Mouse (Mus musculus): ENCODE results near the gene Gm28374. TPM values are rescaled to one million over a fixed set of nuclear protein-coding genes. Genes with fewer than 3 reads are reported as not detected.

Gm28374 gene
- not detected for polyA plus RNA-seq (2014; fragmentation: Illumina TruSeq; extraction: RNeasy Lipid Tissue Mini Kit (QIAGEN cat#74804); ENCODE audit: low read depth, low replicate concordance)

GRCm38 (mm10) chr19:6082156-6082555 lies at the start of gene Gm28374:
Gene Gm28374 (minus strand): TSS chr19:6082256.

GRCm38 (mm10) chr19:6127760-6128341 lies 45.8 kb upstream of the Gm28374 start, which contains the start of gene Snx15:
Gene Snx15 (minus strand): TSS chr19:6128304.

DNA sequence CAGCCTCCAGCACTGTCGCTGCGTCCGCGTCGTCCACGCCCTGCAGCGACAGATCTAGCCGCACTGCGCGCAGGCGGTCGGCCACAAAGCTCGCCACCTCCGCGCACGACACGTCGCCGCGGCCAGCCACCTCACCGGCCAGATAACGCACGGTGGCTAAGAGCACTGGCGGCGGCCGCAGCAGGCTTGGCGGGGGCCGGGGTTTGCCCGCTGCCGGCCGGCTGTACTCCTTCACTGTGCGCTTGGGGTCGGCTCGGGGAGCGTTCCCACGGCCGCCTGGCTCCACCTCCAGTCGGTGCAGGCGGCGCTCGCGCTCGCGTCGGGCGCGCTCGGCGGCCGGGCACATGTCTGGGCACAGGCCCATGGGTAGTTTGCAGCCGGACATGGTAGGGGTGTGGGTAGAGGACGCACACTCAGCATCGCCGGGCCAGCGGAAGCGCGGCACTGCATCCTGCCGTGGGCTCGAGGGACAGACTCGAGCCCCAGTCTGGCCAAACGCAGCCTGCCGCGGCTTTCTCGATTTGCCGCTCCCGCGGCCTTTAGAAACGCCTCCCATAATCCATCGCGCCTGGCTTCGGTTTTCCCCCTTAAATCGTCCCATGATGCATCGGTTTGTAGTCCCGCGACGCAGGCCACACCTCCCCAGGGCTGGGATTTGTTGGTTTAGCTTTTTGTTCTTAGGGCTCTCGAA lies 36.1 kb upstream of the Gm28374 start, which contains the start of gene Sac3d1:
Gene Sac3d1 (minus strand): TSS at position 665 of the 691 bp plus-strand sequence.

GRCm38 (mm10) chr19:6105586-6105985 lies 23.5 kb upstream of the Gm28374 start, which contains the start of gene Naaladl1:
Gene Naaladl1 (plus strand): TSS chr19:6105782.

GRCm38 (mm10) chr19:6094119-6094518 lies 12.1 kb upstream of the Gm28374 start, which contains the start of gene AC131692.1:
Gene AC131692.1 (plus strand): TSS chr19:6094419.

GRCm38 (mm10) chr19:6084478-6085248 lies 2.6 kb upstream of the Gm28374 start, which contains the start of the genes Zfpl1 and Cdca5:
Gene Zfpl1 (minus strand): TSS chr19:6084956.
Gene Cdca5 (plus strand): TSS chr19:6084983.

DNA sequence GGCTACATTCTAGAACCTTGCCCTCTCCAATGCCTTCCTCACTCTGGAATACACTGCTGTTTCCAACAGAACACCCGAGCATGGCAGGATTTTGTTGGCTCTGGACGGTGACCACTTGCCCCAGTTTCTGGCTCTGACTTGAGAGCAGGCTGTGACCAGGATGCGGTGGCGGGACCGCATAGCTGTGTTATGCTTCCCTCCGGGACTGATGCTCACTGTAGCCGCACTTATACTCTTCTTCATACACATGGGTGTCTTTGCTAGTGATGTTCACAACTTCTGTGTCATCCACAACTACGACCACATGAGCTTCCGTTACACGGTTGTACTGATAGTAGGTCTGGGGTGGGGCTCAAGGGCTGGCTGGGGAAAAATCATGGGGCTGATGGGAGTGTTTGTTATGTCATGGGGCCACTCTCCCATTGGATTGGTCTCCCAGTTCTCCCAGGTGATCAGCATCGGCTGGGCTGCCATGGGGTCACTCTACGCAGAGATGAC lies 2.0 kb downstream of the Gm28374 start, which contains the start of gene Tmem262:
Gene Tmem262 (plus strand): TSS at position 51 of the 498 bp plus-strand sequence.

GRCm38 (mm10) chr19:6076564-6077393 lies 5.3 kb downstream of the Gm28374 start, which contains the start of gene Vps51:
Gene Vps51 (minus strand): TSS chr19:6077231.

GRCm38 (mm10) chr19:6067724-6068415 lies 14.2 kb downstream of the Gm28374 start, which contains the start of gene Tm7sf2:
Gene Tm7sf2 (minus strand): TSS chr19:6068373.

DNA sequence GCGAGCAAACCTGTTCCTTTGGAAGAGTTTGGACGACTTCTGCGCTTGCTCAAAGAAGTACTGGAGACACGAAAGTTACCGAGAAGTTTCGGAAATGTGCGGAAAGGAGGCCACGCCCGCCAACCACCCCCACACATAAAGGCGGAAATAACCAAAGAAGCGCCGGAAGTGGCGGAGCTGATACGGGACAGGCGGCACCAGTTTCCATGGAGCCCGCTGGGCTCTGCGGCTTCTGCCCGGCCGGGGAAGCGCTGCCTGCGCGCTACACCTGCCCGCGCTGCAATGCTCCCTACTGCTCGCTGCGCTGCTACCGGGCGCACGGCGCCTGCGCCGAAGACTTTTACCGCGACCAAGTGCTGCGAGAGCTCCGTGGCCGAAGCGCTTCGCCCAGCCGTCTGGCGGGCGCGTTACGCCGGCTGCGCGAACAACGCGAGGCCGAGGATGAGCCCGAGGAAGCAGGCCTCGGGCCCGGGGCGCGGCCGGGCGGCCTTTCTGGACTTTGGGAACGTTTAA lies 21.0 kb downstream of the Gm28374 start, which contains the start of gene Znhit2:
Gene Znhit2 (plus strand): TSS at position 172 of the 513 bp plus-strand sequence.

DNA sequence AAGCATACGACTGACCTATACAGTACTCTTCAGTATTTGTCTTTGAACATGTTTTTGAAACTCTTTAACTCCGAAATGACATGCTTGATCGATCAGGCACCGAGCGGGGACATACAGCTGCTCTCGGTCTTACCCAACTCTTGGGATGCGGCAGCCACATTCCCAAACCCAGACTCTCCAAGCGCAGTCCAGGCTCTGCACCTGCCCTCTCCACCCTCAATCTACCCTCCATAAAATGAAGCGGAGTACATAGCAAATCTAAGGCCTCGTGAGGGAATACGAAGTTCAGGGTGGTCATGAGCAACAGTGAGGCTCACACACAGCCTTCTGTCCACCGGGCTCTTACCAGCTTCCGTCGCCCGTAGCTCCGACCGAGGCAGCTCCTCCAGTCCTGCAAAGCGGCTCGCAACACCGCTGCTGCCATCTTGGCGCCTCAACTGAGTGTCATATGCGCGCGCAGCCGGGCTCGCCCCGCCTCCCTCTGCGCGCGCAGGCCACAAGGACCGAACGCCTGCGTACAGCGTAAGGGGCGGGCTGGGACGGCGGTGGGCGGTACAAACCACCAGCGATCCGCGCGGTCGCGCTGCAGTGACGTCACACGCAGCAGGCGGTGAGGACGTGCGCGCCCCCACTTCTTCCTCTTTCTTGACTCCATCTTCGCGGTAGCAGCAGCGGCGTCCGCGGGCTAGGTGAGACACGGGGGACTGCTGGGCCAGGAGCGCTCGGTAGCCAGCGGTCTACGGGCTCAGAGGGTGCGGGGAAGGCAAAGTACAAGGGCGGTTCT lies 24.6 kb downstream of the Gm28374 start, which contains the start of the genes Mrpl49 and Fau:
Gene Mrpl49 (minus strand): TSS at position 473 of the 784 bp plus-strand sequence.
Gene Fau (plus strand): TSS at position 532 of the 784 bp plus-strand sequence.

DNA sequence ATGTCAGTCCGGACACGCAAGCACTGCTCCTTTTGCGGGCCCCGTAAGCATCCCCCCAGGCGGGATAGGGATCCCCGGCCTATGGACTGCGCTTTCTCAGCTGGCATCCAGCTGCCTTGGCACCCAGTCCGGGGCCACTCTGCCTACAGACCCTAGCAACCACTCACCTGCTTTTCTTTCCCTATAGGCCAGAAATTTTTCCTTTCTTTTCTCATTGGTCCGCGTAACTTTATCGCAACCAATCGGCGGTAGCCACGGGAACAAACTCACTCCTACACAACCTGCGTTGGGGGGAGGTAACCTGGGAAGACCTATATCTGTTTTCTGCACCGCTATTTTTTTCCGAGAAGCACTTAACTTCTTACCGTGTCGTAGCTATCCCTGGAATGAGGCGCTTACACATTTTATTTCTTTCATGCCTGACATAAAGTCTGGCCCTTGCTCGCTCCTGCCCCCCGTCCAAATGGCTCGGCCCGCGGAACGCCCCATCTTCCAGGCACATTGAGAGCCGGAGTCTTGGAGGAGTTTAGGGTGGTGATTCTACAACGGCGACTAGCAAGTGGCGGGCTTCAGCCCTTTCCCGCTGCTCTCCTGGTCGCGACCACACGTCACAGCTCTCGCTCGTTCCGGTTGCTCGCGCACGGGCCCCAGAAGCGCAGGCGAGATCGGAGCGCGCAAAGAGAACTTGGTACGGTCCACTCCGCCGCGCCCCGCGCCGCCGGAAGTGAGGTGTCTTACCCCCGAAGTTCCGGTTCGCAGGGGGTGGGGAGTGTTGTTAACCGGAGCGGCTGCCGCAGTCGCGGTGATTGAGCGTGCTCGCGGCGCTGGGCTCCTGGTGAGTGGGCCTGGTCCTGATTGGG lies 35.5 kb downstream of the Gm28374 start, which contains the start of gene Syvn1:
Gene Syvn1 (plus strand): TSS at position 283 of the 860 bp plus-strand sequence.

Other genes starting within 250 kb of the Gm28374 start
- gene Frmd8, start 207.0 kb downstream of the Gm28374 start, polyA plus RNA-seq (2014; fragmentation: Illumina TruSeq; extraction: RNeasy Lipid Tissue Mini Kit (QIAGEN cat#74804); ENCODE audit: low read depth, low replicate concordance) = 3.8 TPM
- gene Slc25a45, start 204.4 kb downstream of the Gm28374 start, polyA plus RNA-seq (2014; fragmentation: Illumina TruSeq; extraction: RNeasy Lipid Tissue Mini Kit (QIAGEN cat#74804); ENCODE audit: low read depth, low replicate concordance) = 2.8 TPM
- 0.38 TPM for gene Tigd3, start 188.1 kb downstream of the Gm28374 start, polyA plus RNA-seq (2014; fragmentation: Illumina TruSeq; extraction: RNeasy Lipid Tissue Mini Kit (QIAGEN cat#74804); ENCODE audit: low read depth, low replicate concordance)
- gene Dpf2, start 169.2 kb downstream of the Gm28374 start, polyA plus RNA-seq (2014; fragmentation: Illumina TruSeq; extraction: RNeasy Lipid Tissue Mini Kit (QIAGEN cat#74804); ENCODE audit: low read depth, low replicate concordance) = 9.0 TPM
- gene Cdc42ep2, start 157.4 kb downstream of the Gm28374 start, polyA plus RNA-seq (2014; fragmentation: Illumina TruSeq; extraction: RNeasy Lipid Tissue Mini Kit (QIAGEN cat#74804); ENCODE audit: low read depth, low replicate concordance) = 0.11 TPM
- 7.6 TPM for gene Pola2, start 118.1 kb downstream of the Gm28374 start, polyA plus RNA-seq (2014; fragmentation: Illumina TruSeq; extraction: RNeasy Lipid Tissue Mini Kit (QIAGEN cat#74804); ENCODE audit: low read depth, low replicate concordance)
- gene Slc22a20, start 96.1 kb downstream of the Gm28374 start, polyA plus RNA-seq (2014; fragmentation: Illumina TruSeq; extraction: RNeasy Lipid Tissue Mini Kit (QIAGEN cat#74804); ENCODE audit: low read depth, low replicate concordance) = not detected
- 0.24 TPM for gene Capn1, start 66.4 kb downstream of the Gm28374 start, polyA plus RNA-seq (2014; fragmentation: Illumina TruSeq; extraction: RNeasy Lipid Tissue Mini Kit (QIAGEN cat#74804); ENCODE audit: low read depth, low replicate concordance)
- 1.3 TPM for gene Syvn1, start 35.7 kb downstream of the Gm28374 start, polyA plus RNA-seq (2014; fragmentation: Illumina TruSeq; extraction: RNeasy Lipid Tissue Mini Kit (QIAGEN cat#74804); ENCODE audit: low read depth, low replicate concordance)
- 9.4 TPM for gene Mrpl49, start 24.5 kb downstream of the Gm28374 start, polyA plus RNA-seq (2014; fragmentation: Illumina TruSeq; extraction: RNeasy Lipid Tissue Mini Kit (QIAGEN cat#74804); ENCODE audit: low read depth, low replicate concordance)
- 25.7 TPM for gene Fau, start 24.4 kb downstream of the Gm28374 start, polyA plus RNA-seq (2014; fragmentation: Illumina TruSeq; extraction: RNeasy Lipid Tissue Mini Kit (QIAGEN cat#74804); ENCODE audit: low read depth, low replicate concordance)
- gene Znhit2, start 21.1 kb downstream of the Gm28374 start, polyA plus RNA-seq (2014; fragmentation: Illumina TruSeq; extraction: RNeasy Lipid Tissue Mini Kit (QIAGEN cat#74804); ENCODE audit: low read depth, low replicate concordance) = 0.66 TPM
- gene Tm7sf2, start 13.9 kb downstream of the Gm28374 start, polyA plus RNA-seq (2014; fragmentation: Illumina TruSeq; extraction: RNeasy Lipid Tissue Mini Kit (QIAGEN cat#74804); ENCODE audit: low read depth, low replicate concordance) = 1.6 TPM
- gene Vps51, start 5.0 kb downstream of the Gm28374 start, polyA plus RNA-seq (2014; fragmentation: Illumina TruSeq; extraction: RNeasy Lipid Tissue Mini Kit (QIAGEN cat#74804); ENCODE audit: low read depth, low replicate concordance) = 8.3 TPM
- 14.1 TPM for gene Tmem262, start 2.2 kb downstream of the Gm28374 start, polyA plus RNA-seq (2014; fragmentation: Illumina TruSeq; extraction: RNeasy Lipid Tissue Mini Kit (QIAGEN cat#74804); ENCODE audit: low read depth, low replicate concordance)
- gene Zfpl1, start 2.7 kb upstream of the Gm28374 start, polyA plus RNA-seq (2014; fragmentation: Illumina TruSeq; extraction: RNeasy Lipid Tissue Mini Kit (QIAGEN cat#74804); ENCODE audit: low read depth, low replicate concordance) = 1.3 TPM
- 10.9 TPM for gene Cdca5, start 2.7 kb upstream of the Gm28374 start, polyA plus RNA-seq (2014; fragmentation: Illumina TruSeq; extraction: RNeasy Lipid Tissue Mini Kit (QIAGEN cat#74804); ENCODE audit: low read depth, low replicate concordance)
- 56.3 TPM for gene AC131692.1, start 12.2 kb upstream of the Gm28374 start, polyA plus RNA-seq (2014; fragmentation: Illumina TruSeq; extraction: RNeasy Lipid Tissue Mini Kit (QIAGEN cat#74804); ENCODE audit: low read depth, low replicate concordance)
- 0.13 TPM for gene Naaladl1, start 23.5 kb upstream of the Gm28374 start, polyA plus RNA-seq (2014; fragmentation: Illumina TruSeq; extraction: RNeasy Lipid Tissue Mini Kit (QIAGEN cat#74804); ENCODE audit: low read depth, low replicate concordance)
- gene Sac3d1, start 36.4 kb upstream of the Gm28374 start, polyA plus RNA-seq (2014; fragmentation: Illumina TruSeq; extraction: RNeasy Lipid Tissue Mini Kit (QIAGEN cat#74804); ENCODE audit: low read depth, low replicate concordance) = 1.2 TPM
- 2.1 TPM for gene Snx15, start 46.0 kb upstream of the Gm28374 start, polyA plus RNA-seq (2014; fragmentation: Illumina TruSeq; extraction: RNeasy Lipid Tissue Mini Kit (QIAGEN cat#74804); ENCODE audit: low read depth, low replicate concordance)
- gene Batf2, start 58.7 kb upstream of the Gm28374 start, polyA plus RNA-seq (2014; fragmentation: Illumina TruSeq; extraction: RNeasy Lipid Tissue Mini Kit (QIAGEN cat#74804); ENCODE audit: low read depth, low replicate concordance) = not detected
- gene Arl2, start 59.3 kb upstream of the Gm28374 start, polyA plus RNA-seq (2014; fragmentation: Illumina TruSeq; extraction: RNeasy Lipid Tissue Mini Kit (QIAGEN cat#74804); ENCODE audit: low read depth, low replicate concordance) = 2.2 TPM
- 7.0 TPM for gene Majin, start 102.1 kb upstream of the Gm28374 start, polyA plus RNA-seq (2014; fragmentation: Illumina TruSeq; extraction: RNeasy Lipid Tissue Mini Kit (QIAGEN cat#74804); ENCODE audit: low read depth, low replicate concordance)
- gene Gpha2, start 144.1 kb upstream of the Gm28374 start, polyA plus RNA-seq (2014; fragmentation: Illumina TruSeq; extraction: RNeasy Lipid Tissue Mini Kit (QIAGEN cat#74804); ENCODE audit: low read depth, low replicate concordance) = not detected
- gene Ppp2r5b, start 153.6 kb upstream of the Gm28374 start, polyA plus RNA-seq (2014; fragmentation: Illumina TruSeq; extraction: RNeasy Lipid Tissue Mini Kit (QIAGEN cat#74804); ENCODE audit: low read depth, low replicate concordance) = 0.45 TPM
- 0.41 TPM for gene Atg2a, start 159.4 kb upstream of the Gm28374 start, polyA plus RNA-seq (2014; fragmentation: Illumina TruSeq; extraction: RNeasy Lipid Tissue Mini Kit (QIAGEN cat#74804); ENCODE audit: low read depth, low replicate concordance)
- gene Ehd1, start 194.5 kb upstream of the Gm28374 start, polyA plus RNA-seq (2014; fragmentation: Illumina TruSeq; extraction: RNeasy Lipid Tissue Mini Kit (QIAGEN cat#74804); ENCODE audit: low read depth, low replicate concordance) = 43.3 TPM
- 0.49 TPM for gene Cdc42bpg, start 224.2 kb upstream of the Gm28374 start, polyA plus RNA-seq (2014; fragmentation: Illumina TruSeq; extraction: RNeasy Lipid Tissue Mini Kit (QIAGEN cat#74804); ENCODE audit: low read depth, low replicate concordance)